Mouse (Mus musculus): Measurements from ENCODE around the gene Pou6f2. TPM values are rescaled to one million over a fixed set of nuclear protein-coding genes. Genes with fewer than 3 reads are reported as not detected.
A peak's percentile ranks its signal among the peaks of the same experiment; 100 is the strongest.

Pou6f2 gene
- polyA plus RNA-seq, 1 experiment from 2014 or later: 4.6 TPM

- Histone ChIP-seq H3K4me2 (no peak overlapping the region), H3K9ac (no peak overlapping the region), H3K9me3 (no peaks in the 10 kb centered on the region), H3K36me3 (replicated peaks) (no peaks in the 10 kb centered on the region), H3K27me3 (no peaks in the 10 kb centered on the region), H3K4me3 (replicated peaks) (no peak overlapping the region), H3K4me1 (peaks cover 50% of the 10 kb centered on the region), H3K27ac (no peak overlapping the region)
- WGBS: 6% methylated on average over 3 of the region's 4 CpGs
- ATAC-seq (ENCODE audit: low FRiP score): no peak
These were observed 269.4 kb downstream of the Pou6f2 start for GRCm38 (mm10) chr13:18128053-18128452.

GRCm38 (mm10) chr13:18126111-18126510, 271.4 kb downstream of the Pou6f2 start:
- no peak for ATAC-seq (ENCODE audit: low FRiP score)
- Histone ChIP-seq H3K36me3 (replicated peaks) (no peaks in the 10 kb centered on the region), H3K4me1 (peaks cover 47% of the 10 kb centered on the region), H3K4me2 (no peak overlapping the region), H3K9ac (no peak overlapping the region), H3K27me3 (no peaks in the 10 kb centered on the region), H3K27ac (no peak overlapping the region), H3K4me3 (replicated peaks) (no peak overlapping the region), H3K9me3 (no peaks in the 10 kb centered on the region)
- WGBS: 51% methylated on average over 2 of the region's 2 CpGs

- Histone ChIP-seq H3K27me3 (no peaks in the 10 kb centered on the region), H3K36me3 (replicated peaks) (no peaks in the 10 kb centered on the region), H3K9me3 (no peaks in the 10 kb centered on the region), H3K4me2 (no peak overlapping the region), H3K4me1 (peaks cover 47% of the 10 kb centered on the region), H3K4me3 (replicated peaks) (no peak overlapping the region), H3K27ac (no peak overlapping the region), H3K9ac (no peak overlapping the region)
- 0 out of 2 replicates have a peak, but pooled peaks have one; percentile 24 for ATAC-seq (ENCODE audit: low FRiP score)
- WGBS: 75% methylated on average over 15 of the region's 15 CpGs
These were observed 272.1 kb downstream of the Pou6f2 start for GRCm38 (mm10) chr13:18125226-18126000.

- Histone ChIP-seq H3K4me3 (replicated peaks) (no peak overlapping the region), H3K9ac (no peak overlapping the region), H3K27ac (no peak overlapping the region), H3K4me1 (peaks cover 37% of the 10 kb centered on the region), H3K4me2 (peak overlapping the region; percentile 19; the same call in 1 of the 2 replicates), H3K9me3 (no peaks in the 10 kb centered on the region), H3K27me3 (no peaks in the 10 kb centered on the region), H3K36me3 (replicated peaks) (no peaks in the 10 kb centered on the region)
- WGBS: 36% methylated on average over 13 of the region's 13 CpGs
- ATAC-seq (ENCODE audit: low FRiP score): peak; percentile 65; the same call in 1 of the 2 replicates
These were observed 273.1 kb downstream of the Pou6f2 start for GRCm38 (mm10) chr13:18124368-18124767.

- 90% methylated on average over 2 of the region's 2 CpGs for WGBS
- H3K4me3 ChIP-seq (replicated peaks): no peak overlapping the region
- ATAC-seq (ENCODE audit: low FRiP score): no peak
These were observed 277.1 kb downstream of the Pou6f2 start for GRCm38 (mm10) chr13:18120406-18120805.

GRCm38 (mm10) chr13:18081443-18082119, 315.9 kb downstream of the Pou6f2 start:
- ATAC-seq (ENCODE audit: low FRiP score): no peak
- H3K27me3 ChIP-seq: no peaks in the 10 kb centered on the region
- no peaks in the 10 kb centered on the region for H3K36me3 ChIP-seq (replicated peaks)
- WGBS: 83% methylated on average over 10 of the region's 10 CpGs
- no peaks in the 10 kb centered on the region for H3K4me1 ChIP-seq
- H3K4me3 ChIP-seq (replicated peaks): no peak overlapping the region
- H3K9ac ChIP-seq: no peak overlapping the region
- no peak overlapping the region for H3K4me2 ChIP-seq
- H3K27ac ChIP-seq: no peak overlapping the region
- no peaks in the 10 kb centered on the region for H3K9me3 ChIP-seq

More at GRCm38 (mm10) chr13:18120406-18120805, 277.1 kb downstream of the Pou6f2 start:
- Histone ChIP-seq H3K9ac (no peak overlapping the region), H3K9me3 (no peaks in the 10 kb centered on the region), H3K4me1 (peaks cover 2% of the 10 kb centered on the region; the same call in 1 of the 2 replicates), H3K36me3 (replicated peaks) (no peaks in the 10 kb centered on the region), H3K27me3 (no peaks in the 10 kb centered on the region), H3K4me2 (no peak overlapping the region), H3K27ac (no peak overlapping the region)

All from forebrain, embryonic 12.5 days (tissue).